Mouse (Mus musculus): Measurements from ENCODE around the gene Rsl24d1.
"Not testable (repeated sequence)": the region's sequence is repeated elsewhere in the genome, so short reads cannot be mapped to it uniquely, and the experiment has no call there.

Gene Rsl24d1

DNA sequence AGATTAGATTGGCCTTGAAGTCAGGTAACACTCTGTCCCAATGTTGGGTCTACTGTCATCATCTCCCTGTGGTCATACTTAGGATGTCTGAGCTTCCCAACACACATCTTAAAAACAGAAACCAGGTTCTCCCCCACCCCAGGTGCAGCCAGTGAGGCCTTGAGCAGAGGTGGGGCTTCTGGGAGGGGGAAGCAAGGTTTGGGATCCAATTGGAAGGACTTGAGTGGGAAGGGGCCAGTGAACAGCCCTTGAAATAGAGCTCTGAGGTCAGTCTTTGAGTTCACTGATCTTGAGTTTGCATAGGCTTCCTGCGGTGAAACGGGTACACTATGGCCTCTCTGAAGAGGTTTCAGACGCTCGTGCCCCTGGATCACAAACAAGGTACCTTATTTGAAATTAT is 11.0 kb upstream of the Rsl24d1 start, which contains the start of gene Gm20509:
Gm20509 (plus strand) TSS at position 290 of the 400 bp plus-strand sequence.
- DNase-seq (ENCODE audit: low spot score in 2 of 2), result no peak

GRCm38 (mm10) chr9:73103159-73103879 is 9.9 kb upstream of the Rsl24d1 start:
- no peak for DNase-seq (ENCODE audit: low spot score in 2 of 2)

DNA sequence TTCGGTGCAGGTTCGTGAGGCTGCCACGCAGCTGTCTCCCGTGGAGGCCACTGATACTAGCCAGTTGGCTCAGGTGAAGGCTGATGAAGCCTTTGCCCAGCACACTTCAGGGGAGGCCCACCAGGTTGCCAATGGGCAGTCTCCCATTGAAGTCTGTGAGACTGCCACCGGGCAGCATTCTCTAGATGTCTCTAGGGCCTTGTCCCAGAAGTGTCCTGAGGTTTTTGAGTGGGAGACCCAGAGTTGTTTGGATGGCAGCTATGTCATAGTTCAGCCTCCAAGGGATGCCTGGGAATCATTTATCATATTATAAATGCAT is 9.4 kb upstream of the Rsl24d1 start:
- DNase-seq (ENCODE audit: low spot score in 2 of 2), result no peak

GRCm38 (mm10) chr9:73105141-73105540 is 8.1 kb upstream of the Rsl24d1 start:
- DNase-seq (ENCODE audit: low spot score in 2 of 2), result no peak

DNA sequence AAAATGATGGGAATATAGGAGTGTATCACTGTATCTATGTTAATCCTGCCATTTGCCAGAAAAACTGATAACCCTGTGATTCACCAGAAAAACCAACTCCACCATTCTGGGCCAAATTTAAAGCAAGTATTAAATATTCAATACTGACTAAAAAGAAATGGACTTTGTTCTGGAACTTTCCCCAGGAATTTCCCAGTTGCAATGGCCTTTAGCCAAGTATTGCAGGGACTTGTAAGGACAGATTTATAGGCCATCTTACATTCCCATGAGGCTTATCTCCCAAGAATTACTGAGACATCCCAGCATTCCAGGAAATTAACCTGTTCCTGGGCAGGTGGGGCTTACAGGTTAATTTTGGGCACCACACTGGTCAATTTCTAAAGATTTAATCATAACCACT is 7.5 kb upstream of the Rsl24d1 start:
- no peak for DNase-seq (ENCODE audit: low spot score in 2 of 2)

GRCm38 (mm10) chr9:73116704-73117103 is 3.5 kb downstream of the Rsl24d1 start:
- DNase-seq (ENCODE audit: low spot score in 2 of 2), result not testable (repeated sequence)

GRCm38 (mm10) chr9:73118012-73118411 is 4.8 kb downstream of the Rsl24d1 start:
- no peak for DNase-seq (ENCODE audit: low spot score in 2 of 2)

DNA sequence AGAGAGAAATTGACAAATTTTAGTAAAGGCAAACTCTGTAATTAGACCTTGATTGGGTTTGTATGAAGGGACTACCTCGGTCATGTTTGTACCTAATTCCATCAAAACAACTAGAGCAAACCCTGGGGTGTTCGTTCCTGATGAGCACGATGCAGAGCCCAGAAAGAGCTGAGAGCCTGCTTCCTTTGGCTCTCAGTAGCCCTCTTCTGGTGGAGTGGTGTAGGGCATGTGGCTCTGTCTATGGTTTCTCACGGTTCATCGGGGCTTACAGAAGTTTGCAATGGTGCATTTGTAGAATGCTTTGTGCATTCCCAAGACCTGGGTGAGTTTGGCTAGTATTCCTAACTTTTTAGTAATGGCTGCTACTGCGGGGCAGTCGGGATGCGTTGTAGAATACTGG is 8.5 kb downstream of the Rsl24d1 start:
- peak; percentile 39 to 54 for DNase-seq (ENCODE audit: low spot score in 2 of 2)

GRCm38 (mm10) chr9:73125043-73125570 is 11.9 kb downstream of the Rsl24d1 start:
- no peak for DNase-seq (ENCODE audit: low spot score in 2 of 2)

GRCm38 (mm10) chr9:73127457-73127856 is 14.2 kb downstream of the Rsl24d1 start:
- no peak for DNase-seq (ENCODE audit: low spot score in 2 of 2)

DNA sequence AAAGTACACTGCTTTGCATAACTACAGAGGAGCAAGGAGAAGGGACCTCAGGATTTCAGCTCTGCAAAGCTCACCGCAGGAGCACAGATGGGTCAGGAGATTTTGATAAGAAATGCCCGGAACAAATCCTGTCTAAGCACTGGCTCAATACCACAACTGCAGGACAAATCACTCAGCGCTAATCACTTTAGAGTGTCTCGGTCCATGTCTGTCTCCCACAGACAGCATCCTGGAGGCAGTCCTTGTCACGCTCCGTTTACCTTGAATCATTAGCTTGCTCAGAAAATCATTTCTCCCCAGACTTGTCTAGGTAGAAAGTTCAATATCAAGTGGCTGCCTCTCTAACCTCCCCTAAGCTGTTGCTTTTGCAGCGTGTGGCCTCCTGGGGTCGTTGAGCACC is 16.6 kb downstream of the Rsl24d1 start:
- DNase-seq (ENCODE audit: low spot score in 2 of 2), result no peak

DNA sequence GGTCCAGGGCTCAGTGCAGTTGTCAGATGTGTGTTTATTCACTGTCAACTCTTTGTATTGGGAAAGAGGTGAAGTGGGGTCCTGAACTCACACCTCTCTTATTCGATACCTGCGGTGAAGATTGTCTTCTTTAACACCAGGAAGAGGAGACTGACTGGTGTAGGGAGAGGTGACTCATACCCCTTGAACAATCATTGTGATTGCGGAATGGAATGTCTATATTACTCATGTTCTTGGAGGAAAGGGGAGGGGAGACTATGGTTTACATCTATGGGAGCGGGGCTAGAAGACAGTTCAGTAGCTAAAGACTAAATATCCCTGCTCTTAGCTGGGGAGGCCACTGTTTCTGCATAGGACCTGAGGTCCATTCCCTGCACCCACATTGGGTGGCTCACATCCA is 17.3 kb downstream of the Rsl24d1 start:
- DNase-seq (ENCODE audit: low spot score in 2 of 2), result no peak

DNA sequence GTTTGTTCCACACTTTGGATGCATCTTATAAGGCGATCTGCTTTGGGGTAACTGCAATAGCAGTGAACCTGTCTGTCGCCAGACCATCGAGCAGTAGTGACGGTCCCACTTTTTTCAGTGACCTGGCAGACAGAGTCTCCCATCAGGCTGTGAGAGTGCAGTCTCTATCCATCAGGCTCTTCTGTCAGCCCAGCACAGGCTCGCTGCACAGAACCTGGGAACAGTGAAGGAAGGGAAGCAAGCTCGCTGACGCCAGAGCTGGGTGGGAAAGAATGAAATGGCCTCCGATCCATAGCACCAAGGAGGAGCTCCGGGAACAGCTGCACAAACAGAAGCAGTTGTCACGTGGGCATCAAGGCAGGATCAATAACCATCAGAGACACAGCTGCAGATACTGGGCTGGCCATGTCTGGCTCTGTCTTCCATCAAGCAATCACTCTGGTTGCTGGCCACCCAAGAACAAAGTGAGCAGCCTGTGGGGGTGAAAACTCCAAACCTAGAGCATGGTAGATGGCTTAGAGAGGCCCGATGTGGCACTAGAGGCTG is 24.2 kb downstream of the Rsl24d1 start:
- DNase-seq (ENCODE audit: low spot score in 2 of 2), result no peak

- DNase-seq (ENCODE audit: low spot score in 2 of 2), result peak in 1 of 2 experiments; percentile 13
These were observed 41.1 kb downstream of the Rsl24d1 start for GRCm38 (mm10) chr9:73154347-73154746.

DNA sequence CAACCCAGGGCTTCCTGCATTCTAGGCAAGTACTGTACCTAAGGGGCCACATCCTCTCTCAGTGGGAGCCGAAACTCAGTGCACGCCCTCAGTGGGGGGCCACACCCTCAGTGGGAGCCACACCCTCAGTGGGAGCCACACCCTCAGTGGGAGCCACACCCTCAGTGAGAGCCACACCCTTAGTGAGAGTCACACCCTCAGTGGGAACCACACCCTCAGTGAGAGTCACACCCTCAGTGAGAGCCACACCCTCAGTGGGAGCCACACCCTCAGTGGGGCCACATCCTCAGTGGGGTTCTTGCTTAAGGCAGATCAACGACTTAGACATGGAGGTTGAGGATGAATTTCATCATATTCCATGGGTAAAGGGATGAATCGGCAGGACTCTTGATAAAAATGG is 44.7 kb downstream of the Rsl24d1 start:
- no peak for DNase-seq (ENCODE audit: low spot score in 2 of 2)

DNA sequence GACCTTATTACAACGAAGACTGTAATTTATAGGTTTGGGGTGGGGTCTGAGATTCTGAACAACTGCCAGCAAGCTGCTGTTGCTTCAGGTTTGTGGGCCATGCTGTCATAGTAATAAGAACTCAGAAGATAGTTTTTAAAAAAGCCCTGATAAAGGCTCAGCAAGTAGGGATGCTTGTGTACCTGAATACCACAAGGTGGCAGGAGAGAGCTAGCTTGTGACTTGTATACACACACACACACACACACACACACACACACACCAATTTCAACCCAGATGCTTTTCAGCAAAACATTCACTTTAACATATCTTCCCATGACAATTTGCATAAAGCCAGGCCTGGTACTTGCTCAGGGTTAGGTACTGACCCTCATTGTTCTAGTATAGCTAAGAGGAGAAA is 46.0 kb downstream of the Rsl24d1 start:
- DNase-seq (ENCODE audit: low spot score in 2 of 2), result peak in 1 of 2 experiments; percentile 32

DNA sequence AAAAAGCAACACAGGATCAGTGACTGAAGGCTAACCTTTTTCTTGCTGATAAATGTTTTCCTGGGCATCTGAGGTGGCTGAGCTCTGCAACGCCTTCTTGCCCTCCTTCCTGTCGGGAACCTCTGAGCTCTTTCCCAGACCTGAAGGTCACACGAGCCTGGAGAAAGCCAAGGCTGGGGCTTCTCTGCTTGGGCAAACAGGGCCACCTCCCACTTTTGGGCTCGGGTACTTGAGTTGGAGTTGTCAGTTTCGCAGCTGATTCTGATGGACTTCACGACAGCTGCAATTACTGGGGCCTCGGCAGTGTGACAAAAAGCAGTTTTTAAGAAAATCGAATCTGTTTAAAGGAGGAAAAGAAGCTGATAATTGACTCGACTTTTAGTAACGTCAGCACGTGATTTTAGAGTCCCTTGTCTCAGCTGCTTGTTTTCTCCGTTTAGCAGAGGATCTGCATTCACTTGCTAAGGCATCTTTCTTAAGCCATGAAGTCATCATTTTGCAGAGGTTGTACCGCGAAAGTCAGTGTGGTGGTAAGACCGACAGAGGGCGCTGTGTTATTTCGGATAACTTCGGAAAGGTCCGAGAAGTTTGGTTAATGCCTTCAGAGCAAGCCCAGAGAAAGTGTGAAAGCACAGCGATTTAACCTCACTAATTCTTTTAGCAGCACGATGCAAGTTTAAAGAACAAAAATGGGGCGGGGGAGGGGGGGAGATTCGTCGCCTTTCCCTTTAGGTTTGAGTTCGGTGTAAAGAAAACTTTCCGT is 49.5 kb downstream of the Rsl24d1 start:
- peak; percentile 88 to 89 for DNase-seq (ENCODE audit: low spot score in 2 of 2)

DNA sequence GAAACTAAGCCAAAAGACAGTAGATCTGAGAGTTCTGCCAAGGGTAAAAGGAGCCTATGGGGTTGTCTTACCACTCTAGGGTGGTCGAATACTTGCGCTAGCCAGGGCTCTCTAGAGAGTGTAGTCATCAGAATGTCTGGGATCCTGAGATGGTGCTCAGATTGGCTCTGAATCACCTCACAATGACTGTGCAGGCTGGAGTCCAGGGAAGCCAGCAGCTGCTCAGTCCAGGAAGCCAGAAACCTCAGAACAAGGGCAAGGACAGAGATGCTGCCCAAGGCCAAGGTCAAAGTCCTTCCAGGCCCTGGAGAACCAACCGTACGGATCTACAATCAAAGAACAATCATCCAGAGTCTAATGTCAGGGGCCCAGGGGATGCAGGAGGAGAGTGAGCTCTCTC is 52.4 kb downstream of the Rsl24d1 start:
- DNase-seq (ENCODE audit: low spot score in 2 of 2), result no peak

All from right cerebral cortex, adult 2 months (tissue).